ENCODE assay signal across 33 mouse cellular contexts in the genomic region with DNA sequence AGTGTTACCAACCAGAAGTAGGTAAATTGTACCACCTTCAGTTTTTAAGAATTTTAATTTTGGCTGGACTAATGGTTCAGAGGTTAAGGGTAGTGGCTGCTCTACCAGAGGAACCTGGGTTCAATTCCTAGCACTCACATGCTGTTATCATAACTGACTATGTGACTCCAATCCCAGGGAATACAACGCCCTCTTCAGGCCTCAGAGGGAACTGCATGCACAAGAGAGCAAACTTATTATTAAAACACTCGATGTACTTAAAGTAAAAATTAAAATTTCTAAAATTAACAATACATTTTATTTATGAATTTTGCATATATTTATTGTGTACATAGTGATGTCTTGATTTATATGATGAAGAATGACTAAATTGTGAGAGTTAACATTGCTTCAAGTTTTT. TPM values are rescaled to one million over a fixed set of nuclear protein-coding genes. Genes with fewer than 3 reads are reported as not detected.
A peak's percentile ranks its signal among the peaks of the same experiment; 100 is the strongest.
DNase-seq lines count a peak whose midpoint lies in the region; ATAC-seq and TF ChIP-seq lines count a peak whose summit lies in the region.
"Had no signal": no experiment of that assay in that cellular context is flagged by ENCODE, and none has a peak within 500 bp of the region (broad histone marks: within the 10 kb centered on the region; RNA-seq: fewer than 3 reads in every experiment).

No protein-coding gene starts in this region.

- dilution Hi-C loops in CH12.LX (cut with MboI; ENCODE audit: extremely low pct_ligation_motif_present, extremely low pct_unique_long_range_greater_than_20kb, low sequenced_read_pairs): no loop called here

- no peak for DNase-seq in heart, adult 2 months
- no peak for DNase-seq in heart, postnatal 25 days (ENCODE audit: low spot score)
- DNase-seq in liver, embryonic 14.5 days (ENCODE audit: low read depth in 3 of 3, low spot score in 3 of 3): no peak
- no peak for DNase-seq in liver, embryonic 11.5 days (ENCODE audit: low spot score)
- no peak for DNase-seq in CH12.LX (ENCODE audit: extremely low read depth)
- DNase-seq in brain, embryonic 14.5 days (ENCODE audit: low read depth): no peak
- DNase-seq: adrenal gland, adult 8-10 months; cerebellum, adult 18-20 months; cerebellum, postnatal 14 days; kidney, adult 2 months; kidney, postnatal 10 days; left cerebral cortex, postnatal 4 days; lung, adult 18-20 months; lung, postnatal 4 days; midbrain, embryonic 14.5 days; right cerebral cortex, adult 18-20 months had no signal

- H3K4me1 ChIP-seq in heart, adult 2 months (ENCODE audit: control insufficient read depth, insufficient read depth, low read length): no peaks in the 10 kb centered on the region; the same call in 1 of the 2 replicates
- no peaks in the 10 kb centered on the region for H3K4me1 ChIP-seq in liver, embryonic 14.5 days (replicated peaks; ENCODE audit: control insufficient read depth in 2 of 2, insufficient read depth in 2 of 2, low read length in 1 of 2)
- H3K4me1 ChIP-seq in liver, embryonic 11.5 days (replicated peaks; ENCODE audit: control insufficient read depth, insufficient read depth, low read length): no peaks in the 10 kb centered on the region
- H3K4me1 ChIP-seq in CH12.LX (ENCODE audit: control insufficient read depth in 1 of 2, insufficient read depth in 2 of 2): peaks cover 3 to 11% of the 10 kb centered on the region in 2 experiments; a peak in 3 of 4 replicates
- H3K4me1 ChIP-seq in hindbrain, embryonic 16.5 days (ENCODE audit: control insufficient read depth, insufficient read depth, low read depth, low read length): no peaks in the 10 kb centered on the region
- H3K4me1 ChIP-seq: embryonic facial prominence, embryonic 12.5 days; heart, embryonic 10.5 days; limb, embryonic 15.5 days; stomach, embryonic 15.5 days had no signal

- H3K4me3 ChIP-seq in heart, adult 2 months: no peak overlapping the region
- H3K4me3 ChIP-seq in liver, embryonic 14.5 days (ENCODE audit: insufficient read depth in 1 of 2, low read depth in 2 of 2, low read length in 2 of 2): no peak overlapping the region
- H3K4me3 ChIP-seq in liver, embryonic 11.5 days (ENCODE audit: low read depth, low read length): no peak overlapping the region
- H3K4me3 ChIP-seq in CH12.LX (replicated peaks in 1 of 3; ENCODE audit: low read depth in 2 of 3, low read length in 2 of 3, poor library complexity in 1 of 3): no peak overlapping the region
- no peak overlapping the region for H3K4me3 ChIP-seq in hindbrain, embryonic 16.5 days (ENCODE audit: low read length)
- H3K4me3 ChIP-seq: embryonic facial prominence, embryonic 12.5 days; heart, embryonic 10.5 days; limb, embryonic 15.5 days; myocyte; stomach, embryonic 15.5 days had no signal

- H3K36me3 ChIP-seq in heart, adult 2 months (ENCODE audit: control insufficient read depth, insufficient read depth, low read length): no peaks in the 10 kb centered on the region
- no peaks in the 10 kb centered on the region for H3K36me3 ChIP-seq in liver, embryonic 14.5 days (replicated peaks; ENCODE audit: control insufficient read depth, insufficient read depth, low read depth)
- H3K36me3 ChIP-seq in liver, embryonic 11.5 days (ENCODE audit: control insufficient read depth, insufficient read depth, low read length): no peaks in the 10 kb centered on the region; the same call in 1 of the 2 replicates
- peaks cover 4 to 27% of the 10 kb centered on the region in 2 experiments for H3K36me3 ChIP-seq in CH12.LX (replicated peaks in 1 of 2; ENCODE audit: control insufficient read depth in 1 of 2, insufficient read depth in 1 of 2, low read length in 1 of 2)
- H3K36me3 ChIP-seq in hindbrain, embryonic 16.5 days (ENCODE audit: control insufficient read depth, insufficient read depth, low read length): no peaks in the 10 kb centered on the region
- H3K36me3 ChIP-seq: G1E had no signal

- no peak for ATAC-seq in liver, embryonic 14.5 days (ENCODE audit: insufficient read depth)
- no peak for ATAC-seq in liver, embryonic 11.5 days (replicated peaks; ENCODE audit: low FRiP score)
- ATAC-seq in hindbrain, embryonic 16.5 days: no peak
- ATAC-seq: activated CD4-positive, CD25-positive, alpha-beta regulatory T cell, adult 4 months; CD4-positive, CD25-positive, alpha-beta regulatory T cell, adult 4 months had no signal

- in situ Hi-C loops in CH12.LX (cut with MboI; ENCODE audit: low pct_ligation_motif_present, low pct_unique_long_range_greater_than_20kb, low sequenced_read_pairs): no loop called here

- TF ChIP-seq EP300 in heart, adult 2 months (IDR thresholded peaks at IDR 0.05; ENCODE audit: insufficient read depth, low read depth, low read length): no peak
- TF ChIP-seq EP300 in liver, embryonic 14.5 days (IDR thresholded peaks at IDR 0.05; ENCODE audit: low read depth): no peak
- TF ChIP-seq EP300 in CH12.LX (IDR thresholded peaks at IDR 0.05; ENCODE audit: low read length): no peak

- no peaks in the 10 kb centered on the region for H3K27me3 ChIP-seq in heart, adult 2 months (ENCODE audit: control insufficient read depth, insufficient read depth, low read length)
- H3K27me3 ChIP-seq in liver, embryonic 14.5 days (ENCODE audit: control insufficient read depth, insufficient read depth, low read length): no peaks in the 10 kb centered on the region
- H3K27me3 ChIP-seq in liver, embryonic 11.5 days (replicated peaks; ENCODE audit: control insufficient read depth, insufficient read depth, low read length): no peaks in the 10 kb centered on the region
- no peaks in the 10 kb centered on the region for H3K27me3 ChIP-seq in CH12.LX (replicated peaks)
- H3K27me3 ChIP-seq in hindbrain, embryonic 16.5 days (replicated peaks; ENCODE audit: control insufficient read depth, insufficient read depth, low read length): no peaks in the 10 kb centered on the region
- H3K27me3 ChIP-seq: embryonic facial prominence, embryonic 12.5 days; limb, embryonic 15.5 days; stomach, embryonic 15.5 days had no signal

- H3K9ac ChIP-seq in heart, adult 2 months (ENCODE audit: low read depth, low read length): no peak overlapping the region
- H3K9ac ChIP-seq in liver, embryonic 14.5 days (replicated peaks): no peak overlapping the region
- no peak overlapping the region for H3K9ac ChIP-seq in liver, embryonic 11.5 days (ENCODE audit: low read depth, low read length)
- no peak overlapping the region for H3K9ac ChIP-seq in CH12.LX (ENCODE audit: insufficient read depth, low read depth)
- no peak overlapping the region for H3K9ac ChIP-seq in hindbrain, embryonic 16.5 days (ENCODE audit: low read depth, low read length)
- H3K9ac ChIP-seq: embryonic facial prominence, embryonic 12.5 days; limb, embryonic 15.5 days; stomach, embryonic 15.5 days had no signal

- WGBS in heart, adult 2 months: 83% methylated on average over 2 of the region's 2 CpGs
- 50% methylated on average over 2 of the region's 2 CpGs for WGBS in liver, embryonic 14.5 days (ENCODE audit: insufficient replicate concordance)
- WGBS in liver, embryonic 11.5 days: 67% methylated on average over 2 of the region's 2 CpGs
- 91% methylated on average over 2 of the region's 2 CpGs for WGBS in hindbrain, embryonic 16.5 days

- H3K79me2 ChIP-seq in heart, adult 2 months (replicated peaks; ENCODE audit: control insufficient read depth, insufficient read depth, low read length): no peaks in the 10 kb centered on the region
- no peaks in the 10 kb centered on the region for H3K79me2 ChIP-seq in CH12.LX (replicated peaks; ENCODE audit: control insufficient read depth, extremely low read depth, insufficient read depth, poor library complexity, severe bottlenecking)

- H3K27ac ChIP-seq in heart, adult 2 months: no peak overlapping the region
- no peak overlapping the region for H3K27ac ChIP-seq in liver, embryonic 14.5 days
- no peak overlapping the region for H3K27ac ChIP-seq in liver, embryonic 11.5 days (ENCODE audit: low read depth, low read length)
- H3K27ac ChIP-seq in CH12.LX (ENCODE audit: insufficient read depth, low read depth): no peak overlapping the region
- H3K27ac ChIP-seq in hindbrain, embryonic 16.5 days (ENCODE audit: low read depth, low read length): no peak overlapping the region
- H3K27ac ChIP-seq: embryonic facial prominence, embryonic 12.5 days; heart, embryonic 10.5 days; limb, embryonic 15.5 days; stomach, embryonic 15.5 days had no signal

- no peaks in the 10 kb centered on the region for H3K9me3 ChIP-seq in liver, embryonic 14.5 days (ENCODE audit: control insufficient read depth, low read length)
- H3K9me3 ChIP-seq in liver, embryonic 11.5 days (ENCODE audit: control insufficient read depth, low read length): no peaks in the 10 kb centered on the region
- no peaks in the 10 kb centered on the region for H3K9me3 ChIP-seq in CH12.LX (replicated peaks; ENCODE audit: low read length)
- H3K9me3 ChIP-seq in hindbrain, embryonic 16.5 days (ENCODE audit: control insufficient read depth, low read length): no peaks in the 10 kb centered on the region
- H3K9me3 ChIP-seq: embryonic facial prominence, embryonic 12.5 days; G1E; heart, embryonic 10.5 days; limb, embryonic 15.5 days; stomach, embryonic 15.5 days had no signal

- peak; percentile 45 for TF ChIP-seq CTCF in heart, adult 2 months (IDR thresholded peaks at IDR 0.05)
- TF ChIP-seq CTCF in liver, embryonic 14.5 days (IDR thresholded peaks at IDR 0.05; ENCODE audit: low read depth): peak; percentile 33; the same call in 1 of the 2 replicates
- TF ChIP-seq CTCF in CH12.LX (conservative IDR thresholded peaks at IDR 0.05 in 1 of 2, IDR thresholded peaks at IDR 0.05 in 1 of 2; ENCODE audit: low read depth in 2 of 2, low read length in 2 of 2): peak; percentile 44 to 45; a peak in 3 of 4 replicates
- TF ChIP-seq CTCF in brain, embryonic 14.5 days (IDR thresholded peaks at IDR 0.05; ENCODE audit: borderline replicate concordance, extremely low read depth, insufficient read depth, insufficient read length): peak; percentile 36; the same call in 1 of the 2 replicates

- intact Hi-C loops in heart, adult 2 months (cut with DNase I): loop anchor here (5.0 to 10.0 kb wide), 2 partner anchors 84 to 398 kb away; a partner anchor contains a TSS
- intact Hi-C loops in heart, postnatal 25 days (cut with DNase I): no loop called here

- H3K4me2 ChIP-seq in liver, embryonic 14.5 days (ENCODE audit: low read depth): no peak overlapping the region
- no peak overlapping the region for H3K4me2 ChIP-seq in liver, embryonic 11.5 days
- H3K4me2 ChIP-seq in CH12.LX (ENCODE audit: insufficient read depth, low read depth, poor library complexity, severe bottlenecking): no peak overlapping the region
- H3K4me2 ChIP-seq in hindbrain, embryonic 16.5 days (ENCODE audit: low read length): no peak overlapping the region
- H3K4me2 ChIP-seq: embryonic facial prominence, embryonic 12.5 days; limb, embryonic 15.5 days; stomach, embryonic 15.5 days had no signal

- no peak for TF ChIP-seq POLR2A in heart, adult 2 months (IDR thresholded peaks at IDR 0.05; ENCODE audit: insufficient read depth, low read depth, low read length)
- TF ChIP-seq POLR2A in CH12.LX (IDR thresholded peaks at IDR 0.05; ENCODE audit: low read depth, low read length): no peak
- TF ChIP-seq POLR2A in brain, embryonic 14.5 days (IDR thresholded peaks at IDR 0.05; ENCODE audit: borderline replicate concordance, extremely low read depth, insufficient read depth, insufficient read length, poor library complexity, severe bottlenecking): no peak

- no peak for TF ChIP-seq RAD21 in CH12.LX (IDR thresholded peaks at IDR 0.05; ENCODE audit: low read depth, low read length)

RNA-seq across cellular contexts. Expression of a gene that starts 28.1 kb away (rescaled TPM):
- not detected for total RNA-seq in heart, adult 2 months (2021)
- 0.12 TPM in 1 of 2 replicates, not detected in the other for polyA plus RNA-seq in heart, adult 2 months (2012; rRNA removed)
- total RNA-seq in heart, postnatal 25 days (2021): not detected
- polyA plus RNA-seq in liver, embryonic 14.5 days (2012; rRNA removed): not detected in 2 replicates
- not detected in 2 replicates for polyA plus RNA-seq in liver, embryonic 14.5 days (2014; fragmentation: Nextera tagmentation; extraction: Ambion mirVana)
- polyA plus RNA-seq in liver, embryonic 11.5 days (2014; fragmentation: Nextera tagmentation; extraction: Ambion mirVana): not detected in 2 replicates
- not detected in 2 replicates for total RNA-seq in CH12.LX (2012; rRNA removed)
- 0.15 TPM in 1 of 2 replicates, not detected in the other for total RNA-seq in CH12.LX (2014; rRNA removed)
- polyA plus RNA-seq in CH12.LX (2012; ENCODE audit: insufficient read length, low read depth): 0.16 and 0.31 TPM in 2 replicates
- not detected in 2 replicates for polyA plus RNA-seq in brain, embryonic 14.5 days (2012; rRNA removed)
- not detected in 2 replicates for polyA plus RNA-seq in hindbrain, embryonic 16.5 days (2015; fragmentation: Nextera tagmentation; extraction: Ambion mirVana)
- total RNA-seq: adrenal gland, adult 8-10 months; G1E; gastrocnemius, adult 18-20 months; hematopoietic stem cell, adult 5-6 weeks; left cerebral cortex, adult 18-20 months; left cerebral cortex, postnatal 4 days; megakaryocyte-erythroid progenitor cell, adult 5-6 weeks had no signal
- polyA plus RNA-seq: activated CD4-positive, CD25-positive, alpha-beta regulatory T cell, adult 4 months; CD4-positive, CD25-positive, alpha-beta regulatory T cell, adult 4 months; embryonic facial prominence, embryonic 12.5 days; forebrain, embryonic 11.5 days; G1E; heart, embryonic 10.5 days; heart, embryonic 16.5 days; kidney, adult 2 months; limb, embryonic 15.5 days; midbrain, embryonic 14.5 days; myocyte; neural tube, embryonic 14.5 days; stomach, embryonic 15.5 days; thymus, postnatal 0 days had no signal
